Comparison of ENCODE assay signal across 11 mouse cellular contexts in genomic region chrX:48439036-48439435, GRCm38 (mm10). TPM values are rescaled to one million over a fixed set of nuclear protein-coding genes. Genes with fewer than 3 reads are reported as not detected.
DNase-seq lines count a peak whose midpoint lies in the region; ATAC-seq and TF ChIP-seq lines count a peak whose summit lies in the region.
"Had no signal": no experiment of that assay in that cellular context is flagged by ENCODE, and none has a peak within 500 bp of the region (broad histone marks: within the 10 kb centered on the region; RNA-seq: fewer than 3 reads in every experiment).

No protein-coding gene starts in this region.

- H3K4me2 ChIP-seq in intestine, embryonic 14.5 days (ENCODE audit: low read length), result no peak overlapping the region
- H3K4me2 ChIP-seq in hindbrain, embryonic 13.5 days, result no peak overlapping the region

- no peak for TF ChIP-seq POLR2A in kidney, adult 2 months (IDR thresholded peaks at IDR 0.05; ENCODE audit: low read depth, low read length)

- no peaks in the 10 kb centered on the region for H3K9me3 ChIP-seq in intestine, embryonic 14.5 days (ENCODE audit: control insufficient read depth, low read length)
- H3K9me3 ChIP-seq in hindbrain, embryonic 13.5 days, result no peaks in the 10 kb centered on the region

- ATAC-seq in CD4-positive, CD25-positive, alpha-beta regulatory T cell, adult 4 months, result peak; percentile 68
- peak; percentile 42; the same call in 1 of the 2 replicates for ATAC-seq in intestine, embryonic 14.5 days (replicated peaks; ENCODE audit: low FRiP score, low TSS enrichment, low read depth)
- peak; percentile 91 for ATAC-seq in megakaryocyte, adult 5-6 weeks (ENCODE audit: poor library complexity, severe bottlenecking)
- no peak for ATAC-seq in hindbrain, embryonic 13.5 days (ENCODE audit: low FRiP score)
- ATAC-seq: Patski had no signal

- no peaks in the 10 kb centered on the region for H3K27me3 ChIP-seq in kidney, adult 2 months (replicated peaks; ENCODE audit: control insufficient read depth, insufficient read depth, low read length)
- no peaks in the 10 kb centered on the region for H3K27me3 ChIP-seq in intestine, embryonic 14.5 days (replicated peaks; ENCODE audit: control insufficient read depth, insufficient read depth, low read length)
- no peaks in the 10 kb centered on the region for H3K27me3 ChIP-seq in hindbrain, embryonic 13.5 days

- WGBS in kidney, adult 2 months, result 67% methylated on average over 4 of the region's 4 CpGs
- WGBS in intestine, embryonic 14.5 days, result 50% methylated on average over 4 of the region's 4 CpGs
- 81% methylated on average over 4 of the region's 4 CpGs for WGBS in hindbrain, embryonic 13.5 days

- H3K4me3 ChIP-seq in kidney, adult 2 months (ENCODE audit: insufficient read depth, low read depth, low read length), result no peak overlapping the region
- H3K4me3 ChIP-seq in intestine, embryonic 14.5 days (ENCODE audit: low read depth, low read length), result no peak overlapping the region
- no peak overlapping the region for H3K4me3 ChIP-seq in hindbrain, embryonic 13.5 days

- H3K9ac ChIP-seq in intestine, embryonic 14.5 days (ENCODE audit: low read length), result no peak overlapping the region
- no peak overlapping the region for H3K9ac ChIP-seq in hindbrain, embryonic 13.5 days

- no peaks in the 10 kb centered on the region for H3K36me3 ChIP-seq in kidney, adult 2 months (ENCODE audit: control insufficient read depth, insufficient read depth, low read length)
- no peaks in the 10 kb centered on the region for H3K36me3 ChIP-seq in intestine, embryonic 14.5 days (ENCODE audit: control insufficient read depth, insufficient read depth, low read length)
- H3K36me3 ChIP-seq in hindbrain, embryonic 13.5 days, result no peaks in the 10 kb centered on the region

- DNase-seq in kidney, postnatal 10 days, result peak; percentile 18
- DNase-seq in kidney, adult 2 months, result no peak
- DNase-seq in intestine, embryonic 14.5 days (ENCODE audit: low spot score), result no peak
- no peak for DNase-seq in embryo, embryonic 10 days (ENCODE audit: low spot score)
- DNase-seq in cerebellum, adult 8-10 months, result no peak
- DNase-seq: gastrocnemius, postnatal 36 days had no signal

- H3K4me1 ChIP-seq in kidney, adult 2 months (ENCODE audit: control insufficient read depth, insufficient read depth, low read length), result no peaks in the 10 kb centered on the region
- no peaks in the 10 kb centered on the region for H3K4me1 ChIP-seq in intestine, embryonic 14.5 days (replicated peaks; ENCODE audit: control insufficient read depth, insufficient read depth, low read length)
- no peaks in the 10 kb centered on the region for H3K4me1 ChIP-seq in hindbrain, embryonic 13.5 days (replicated peaks)

- H3K27ac ChIP-seq in kidney, adult 2 months (ENCODE audit: insufficient read depth, low read depth, low read length), result no peak overlapping the region
- no peak overlapping the region for H3K27ac ChIP-seq in intestine, embryonic 14.5 days (ENCODE audit: low read depth)
- H3K27ac ChIP-seq in hindbrain, embryonic 13.5 days, result no peak overlapping the region
- H3K27ac ChIP-seq: kidney, postnatal 0 days had no signal

- no peak for TF ChIP-seq CTCF in kidney, adult 2 months (conservative IDR thresholded peaks at IDR 0.05; ENCODE audit: insufficient read depth, insufficient read length, low read depth, low read length)

RNA-seq across cellular contexts. Expression of gene Elf4, which starts 23.9 kb away (rescaled TPM):
- 3.6 and 5.3 TPM in 2 replicates for polyA plus RNA-seq in kidney, adult 2 months (2012; rRNA removed)
- 10 to 100 TPM; 24.7 to 25.4 TPM for polyA plus RNA-seq in CD4-positive, CD25-positive, alpha-beta regulatory T cell, adult 4 months (2017; shearing (Covaris generic))
- 17.7 and 19.8 TPM in 2 replicates for polyA plus RNA-seq in intestine, embryonic 14.5 days (2014; fragmentation: Nextera tagmentation; extraction: Ambion mirVana)
- total RNA-seq in megakaryocyte, adult 5-6 weeks (2015), result 122 and 133 TPM in 2 replicates
- total RNA-seq in megakaryocyte, adult 5-6 weeks (2017), result 40.3 and 45.8 TPM in 2 replicates
- 0.69 and 0.84 TPM in 2 replicates for polyA plus RNA-seq in hindbrain, embryonic 13.5 days (2015; fragmentation: Nextera tagmentation; extraction: Ambion mirVana)
